ENCODE assay signal across 23 mouse cellular contexts in genomic region chr1:132205958-132206357, GRCm38 (mm10). TPM values are rescaled to one million over a fixed set of nuclear protein-coding genes. Genes with fewer than 3 reads are reported as not detected.
DNase-seq lines count a peak whose midpoint lies in the region; ATAC-seq and TF ChIP-seq lines count a peak whose summit lies in the region.
"Had no signal": no experiment of that assay in that cellular context is flagged by ENCODE, and none has a peak within 500 bp of the region (broad histone marks: within the 10 kb centered on the region; RNA-seq: fewer than 3 reads in every experiment).

No protein-coding gene starts in this region.

- H3K9ac ChIP-seq in liver, postnatal 0 days (replicated peaks): no peak overlapping the region
- H3K9ac ChIP-seq: embryonic facial prominence, embryonic 13.5 days had no signal

- no peak for TF ChIP-seq POLR2A in olfactory bulb, adult 2 months (IDR thresholded peaks at IDR 0.05; ENCODE audit: insufficient read depth, low read depth, low read length)

- no peak for ATAC-seq in liver, postnatal 0 days
- 0 out of 2 replicates have a peak, but pooled peaks have one; percentile 14 for ATAC-seq in megakaryocyte progenitor cell, adult 5-6 weeks (replicated peaks; ENCODE audit: poor library complexity)
- no peak for ATAC-seq in activated CD4-positive, CD25-positive, alpha-beta regulatory T cell, adult 4 months

- H3K27me3 ChIP-seq in liver, postnatal 0 days (ENCODE audit: insufficient read depth, low read length): peaks cover 20% of the 10 kb centered on the region

- no peaks in the 10 kb centered on the region for H3K9me3 ChIP-seq in liver, postnatal 0 days (ENCODE audit: low read length)
- H3K9me3 ChIP-seq: embryonic facial prominence, embryonic 13.5 days; G1E had no signal

- peak; percentile 65 for DNase-seq in adrenal gland, postnatal 14 days
- no peak for DNase-seq in adrenal gland, adult 18-20 months (ENCODE audit: low spot score in 2 of 2)
- DNase-seq in liver: peak; percentile 13
- DNase-seq in liver, postnatal 0 days: no peak
- no peak for DNase-seq in left cerebral cortex, adult 8-10 months (ENCODE audit: low spot score in 2 of 2)
- DNase-seq: cerebellum, postnatal 36 days; heart, adult 18-20 months; heart, postnatal 10 days; right cerebral cortex, postnatal 14 days; thymus, postnatal 4 days had no signal

- H3K4me3 ChIP-seq in liver, postnatal 0 days (ENCODE audit: low read depth, low read length): no peak overlapping the region
- H3K4me3 ChIP-seq in olfactory bulb, adult 2 months (ENCODE audit: insufficient read depth, low read depth, low read length): no peak overlapping the region
- H3K4me3 ChIP-seq: embryonic facial prominence, embryonic 13.5 days had no signal

- no peak for TF ChIP-seq CTCF in liver, postnatal 0 days (IDR thresholded peaks at IDR 0.05; ENCODE audit: low read depth)
- no peak for TF ChIP-seq CTCF in olfactory bulb, adult 2 months (IDR thresholded peaks at IDR 0.05; ENCODE audit: insufficient read depth, low read depth, low read length)

- H3K4me2 ChIP-seq in liver, postnatal 0 days (ENCODE audit: low read depth, low read length): no peak overlapping the region
- H3K4me2 ChIP-seq: embryonic facial prominence, embryonic 13.5 days; liver, embryonic 11.5 days had no signal

- no peak overlapping the region for H3K27ac ChIP-seq in liver, postnatal 0 days (ENCODE audit: low read depth)
- peak overlapping the region; percentile 41 for H3K27ac ChIP-seq in olfactory bulb, adult 2 months (ENCODE audit: insufficient read depth, low read depth, low read length)
- H3K27ac ChIP-seq: embryonic facial prominence, embryonic 13.5 days; kidney, postnatal 0 days had no signal

- no peaks in the 10 kb centered on the region for H3K36me3 ChIP-seq in liver, postnatal 0 days (replicated peaks; ENCODE audit: insufficient read depth, low read length)
- H3K36me3 ChIP-seq: embryonic facial prominence, embryonic 13.5 days; G1E had no signal

- TF ChIP-seq EP300 in liver, postnatal 0 days (IDR thresholded peaks at IDR 0.05; ENCODE audit: low read depth): no peak

- 26% methylated on average over 5 of the region's 5 CpGs for WGBS in liver, postnatal 0 days (ENCODE audit: insufficient replicate concordance)
- WGBS in olfactory bulb, adult 2 months: 40% methylated on average over 5 of the region's 5 CpGs

- no peaks in the 10 kb centered on the region for H3K4me1 ChIP-seq in liver, postnatal 0 days (ENCODE audit: insufficient read depth)
- peaks cover 69% of the 10 kb centered on the region for H3K4me1 ChIP-seq in olfactory bulb, adult 2 months (ENCODE audit: control insufficient read depth, insufficient read depth, low read length)

RNA-seq across cellular contexts. Expression of gene AC124108.1, which starts 14.7 kb away (rescaled TPM):
- 0.11 and 0.15 TPM in 2 replicates for total RNA-seq in adrenal gland, postnatal 14 days (2021)
- total RNA-seq in adrenal gland, adult 18-20 months (2021): not detected
- polyA plus RNA-seq in liver, postnatal 0 days (2015; fragmentation: Nextera tagmentation; extraction: Ambion mirVana): not detected in 2 replicates
- not detected in 2 replicates for total RNA-seq in megakaryocyte progenitor cell, adult 5-6 weeks (2015)
- total RNA-seq in megakaryocyte progenitor cell, adult 5-6 weeks (2017): not detected in 2 replicates
- polyA plus RNA-seq in olfactory bulb, adult 2 months (2012; ENCODE audit: insufficient read depth, insufficient read length, low replicate concordance, missing spikeins): not detected in 2 replicates
- polyA plus RNA-seq in activated CD4-positive, CD25-positive, alpha-beta regulatory T cell, adult 4 months (2017; shearing (Covaris generic)): not detected
- total RNA-seq in left cerebral cortex, adult 8-10 months (2022): 1 to 10 TPM; 4.6 to 5.7 (median 4.7) TPM
- total RNA-seq: heart, postnatal 10 days; megakaryocyte, adult 5-6 weeks had no signal
- polyA plus RNA-seq: G1E had no signal

RNA-seq across cellular contexts. Expression of gene Lemd1, which starts 14.7 kb away (rescaled TPM):
- not detected in 2 replicates for total RNA-seq in adrenal gland, postnatal 14 days (2021)
- total RNA-seq in adrenal gland, adult 18-20 months (2021): under 1 TPM in 1 of 2 experiments, not detected in 1; 0.43 TPM
- not detected in 2 replicates for polyA plus RNA-seq in liver, postnatal 0 days (2015; fragmentation: Nextera tagmentation; extraction: Ambion mirVana)
- total RNA-seq in megakaryocyte progenitor cell, adult 5-6 weeks (2015): not detected in 2 replicates
- total RNA-seq in megakaryocyte progenitor cell, adult 5-6 weeks (2017): not detected in 2 replicates
- polyA plus RNA-seq in olfactory bulb, adult 2 months (2012; ENCODE audit: insufficient read depth, insufficient read length, low replicate concordance, missing spikeins): not detected in 2 replicates
- polyA plus RNA-seq in activated CD4-positive, CD25-positive, alpha-beta regulatory T cell, adult 4 months (2017; shearing (Covaris generic)): not detected
- total RNA-seq in left cerebral cortex, adult 8-10 months (2022): 1 to 10 TPM; 7.0 to 9.5 (median 8.1) TPM
- total RNA-seq: heart, adult 18-20 months; heart, postnatal 10 days; megakaryocyte, adult 5-6 weeks had no signal
- polyA plus RNA-seq: G1E had no signal

RNA-seq across cellular contexts. Expression of gene Gm10188, which starts 23.6 kb away (rescaled TPM):
- total RNA-seq in adrenal gland, postnatal 14 days (2021): not detected in 2 replicates
- total RNA-seq in adrenal gland, adult 18-20 months (2021): not detected
- polyA plus RNA-seq in liver, postnatal 0 days (2015; fragmentation: Nextera tagmentation; extraction: Ambion mirVana): not detected in 2 replicates
- total RNA-seq in megakaryocyte progenitor cell, adult 5-6 weeks (2015): not detected in 2 replicates
- not detected in 2 replicates for total RNA-seq in megakaryocyte progenitor cell, adult 5-6 weeks (2017)
- polyA plus RNA-seq in olfactory bulb, adult 2 months (2012; ENCODE audit: insufficient read depth, insufficient read length, low replicate concordance, missing spikeins): not detected in 2 replicates
- not detected for polyA plus RNA-seq in activated CD4-positive, CD25-positive, alpha-beta regulatory T cell, adult 4 months (2017; shearing (Covaris generic))
- total RNA-seq in left cerebral cortex, adult 8-10 months (2022): not detected
- total RNA-seq: G1E; heart, adult 18-20 months; heart, postnatal 10 days; layer of hippocampus, adult 8-10 months; left cerebral cortex, postnatal 10 days; megakaryocyte, adult 5-6 weeks had no signal
- polyA plus RNA-seq: C2C12; embryonic facial prominence, embryonic 13.5 days; G1E; intestine, embryonic 14.5 days; kidney, postnatal 0 days; liver, embryonic 11.5 days; lung, embryonic 16.5 days had no signal

Comparison
In these comparisons a context has a peak if more than half of its experiments do, and no peak if none do; other contexts are left out.
1. DNase-seq: peak in adrenal gland, postnatal 14 days (single experiment) and liver (single experiment); none in adrenal gland, adult 18-20 months (0 of 2), liver, postnatal 0 days (single experiment) and left cerebral cortex, adult 8-10 months (0 of 2).